Mouse (Mus musculus): ENCODE results near the gene Thra. TPM values are rescaled to one million over a fixed set of nuclear protein-coding genes. Genes with fewer than 3 reads are reported as not detected.

Thra gene
- polyA plus RNA-seq, 2 experiments: 55.9 to 157 TPM

DNA sequence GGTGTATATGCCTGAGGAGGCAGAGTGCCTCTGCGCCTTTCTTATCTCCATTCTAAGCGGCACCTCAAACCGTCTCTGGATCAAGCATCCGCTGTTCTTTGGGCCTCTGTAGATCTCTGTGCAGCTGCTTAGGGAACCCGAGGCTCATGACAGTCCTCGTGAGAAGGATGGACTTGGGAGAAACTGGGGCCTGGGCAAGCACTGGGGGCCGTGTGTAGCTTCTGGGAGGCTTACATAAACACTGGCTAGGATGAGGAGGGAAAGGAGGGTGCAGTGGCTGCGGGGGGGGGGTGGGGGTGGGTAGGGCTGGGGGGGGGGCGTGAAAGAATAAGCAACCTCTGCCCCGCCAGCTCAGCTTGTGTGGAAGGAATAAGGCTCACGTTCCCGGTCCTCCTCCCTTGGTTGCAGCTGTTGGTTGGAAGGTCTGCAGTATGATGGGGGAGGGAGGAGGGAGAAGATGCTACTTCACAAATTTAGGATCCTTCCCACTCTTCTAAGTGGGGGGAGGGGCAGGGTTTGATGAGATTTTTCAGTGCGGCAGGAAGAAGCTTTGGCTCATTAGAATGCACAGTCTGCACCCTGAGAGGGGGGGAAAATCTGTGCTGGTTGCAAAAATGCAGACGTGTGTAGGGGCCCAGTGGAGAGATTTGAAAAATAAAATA lies 41.5 kb downstream of the Thra start:
- H3K4me2 ChIP-seq (replicated peaks; ENCODE audit: low read depth, low read length, severe bottlenecking): no peak overlapping the region
- no peaks in the 10 kb centered on the region for H3K27me3 ChIP-seq (ENCODE audit: control insufficient read depth, insufficient read depth, low read length)
- H3K27ac ChIP-seq (replicated peaks; ENCODE audit: low read depth, low read length): peak overlapping the region; percentile 83
- 22% methylated on average over 13 of the region's 14 CpGs for WGBS
- peaks cover 58% of the 10 kb centered on the region for H3K4me1 ChIP-seq (ENCODE audit: control insufficient read depth, insufficient read depth, low read length)
- H3K36me3 ChIP-seq (ENCODE audit: control insufficient read depth, insufficient read depth, low read length): no peaks in the 10 kb centered on the region
- DNase-seq (ENCODE audit: low spot score): no peak
- ATAC-seq (ENCODE audit: low FRiP score, low read depth): no peak; the same call in 1 of the 2 replicates
- no peaks in the 10 kb centered on the region for H3K9me3 ChIP-seq (ENCODE audit: control insufficient read depth, low read length)
- H3K9ac ChIP-seq (ENCODE audit: low read depth, low read length, severe bottlenecking): no peak overlapping the region
- H3K4me3 ChIP-seq (replicated peaks; ENCODE audit: low read length): no peak overlapping the region
- TF ChIP-seq POLR2A (IDR thresholded peaks at IDR 0.05; ENCODE audit: borderline replicate concordance, extremely low read depth, insufficient read depth, insufficient read length): no peak

DNA sequence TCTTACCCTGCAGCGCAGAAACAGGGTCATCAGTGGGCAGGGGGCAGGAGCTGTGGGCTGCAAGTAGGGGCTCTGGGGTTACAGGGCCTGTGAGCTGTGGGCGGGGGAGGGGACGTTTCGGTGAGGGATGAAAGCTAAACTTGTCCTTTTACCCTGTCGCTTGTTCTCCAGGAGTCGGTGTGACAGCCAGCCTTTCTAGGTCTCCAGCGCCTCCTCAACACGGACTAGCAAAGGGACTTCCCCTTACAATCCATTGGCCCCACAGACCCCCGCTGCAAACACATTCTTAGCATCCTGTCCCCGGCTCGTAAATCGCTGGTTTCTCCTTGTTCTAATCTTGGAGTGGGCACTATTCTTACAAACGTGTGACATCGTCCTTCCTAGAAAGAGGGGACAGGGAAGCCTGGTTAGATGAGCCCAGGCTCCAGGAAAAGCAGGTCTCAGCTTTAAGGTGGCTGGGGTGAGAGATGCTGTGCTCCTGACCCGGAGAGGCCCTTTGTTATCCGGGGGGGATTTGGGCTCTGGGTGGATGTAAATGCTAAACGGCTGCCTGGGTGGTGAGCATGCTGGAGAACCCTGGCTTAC lies 42.3 kb downstream of the Thra start:
- Histone ChIP-seq H3K4me3 (replicated peaks; ENCODE audit: low read length) (peak overlapping the region; percentile 14; the same call in 1 of the 2 replicates), H3K9ac (ENCODE audit: low read depth, low read length, severe bottlenecking) (peak overlapping the region; percentile 43), H3K4me2 (replicated peaks; ENCODE audit: low read depth, low read length, severe bottlenecking) (peak overlapping the region; percentile 40), H3K4me1 (ENCODE audit: control insufficient read depth, insufficient read depth, low read length) (peaks cover 55% of the 10 kb centered on the region), H3K27me3 (ENCODE audit: control insufficient read depth, insufficient read depth, low read length) (no peaks in the 10 kb centered on the region), H3K27ac (replicated peaks; ENCODE audit: low read depth, low read length) (peak overlapping the region; percentile 83), H3K9me3 (ENCODE audit: control insufficient read depth, low read length) (no peaks in the 10 kb centered on the region), H3K36me3 (ENCODE audit: control insufficient read depth, insufficient read depth, low read length) (no peaks in the 10 kb centered on the region)
- ATAC-seq (ENCODE audit: low FRiP score, low read depth): no peak
- no peak for TF ChIP-seq POLR2A (IDR thresholded peaks at IDR 0.05; ENCODE audit: borderline replicate concordance, extremely low read depth, insufficient read depth, insufficient read length)
- 7% methylated on average over 17 of the region's 17 CpGs for WGBS
- no peak for DNase-seq (ENCODE audit: low spot score)

- TF ChIP-seq POLR2A (IDR thresholded peaks at IDR 0.05; ENCODE audit: borderline replicate concordance, extremely low read depth, insufficient read depth, insufficient read length): no peak
- Histone ChIP-seq H3K4me3 (replicated peaks; ENCODE audit: low read length) (peak overlapping the region; percentile 14), H3K27ac (replicated peaks; ENCODE audit: low read depth, low read length) (peak overlapping the region; percentile 83), H3K36me3 (ENCODE audit: control insufficient read depth, insufficient read depth, low read length) (no peaks in the 10 kb centered on the region), H3K27me3 (ENCODE audit: control insufficient read depth, insufficient read depth, low read length) (no peaks in the 10 kb centered on the region), H3K9me3 (ENCODE audit: control insufficient read depth, low read length) (no peaks in the 10 kb centered on the region), H3K4me2 (replicated peaks; ENCODE audit: low read depth, low read length, severe bottlenecking) (peak overlapping the region; percentile 40), H3K4me1 (ENCODE audit: control insufficient read depth, insufficient read depth, low read length) (peaks cover 53% of the 10 kb centered on the region), H3K9ac (ENCODE audit: low read depth, low read length, severe bottlenecking) (peak overlapping the region; percentile 43)
- DNase-seq (ENCODE audit: low spot score) (peak; percentile 85), ATAC-seq (ENCODE audit: low FRiP score, low read depth) (peak; percentile 67)
- under 1% methylated on average over 18 of the region's 20 CpGs for WGBS
Measured at GRCm38 (mm10) chr11:98783236-98783696, 42.8 kb downstream of the Thra start.

GRCm38 (mm10) chr11:98784139-98784538 lies 43.7 kb downstream of the Thra start:
- no peak for TF ChIP-seq POLR2A (IDR thresholded peaks at IDR 0.05; ENCODE audit: borderline replicate concordance, extremely low read depth, insufficient read depth, insufficient read length)
- no peaks in the 10 kb centered on the region for H3K36me3 ChIP-seq (ENCODE audit: control insufficient read depth, insufficient read depth, low read length)
- ATAC-seq (ENCODE audit: low FRiP score, low read depth) (no peak), DNase-seq (ENCODE audit: low spot score) (no peak)
- no peak overlapping the region for H3K27ac ChIP-seq (replicated peaks; ENCODE audit: low read depth, low read length)
- no peaks in the 10 kb centered on the region for H3K9me3 ChIP-seq (ENCODE audit: control insufficient read depth, low read length)
- H3K4me1 ChIP-seq (ENCODE audit: control insufficient read depth, insufficient read depth, low read length): peaks cover 53% of the 10 kb centered on the region
- H3K4me2 ChIP-seq (replicated peaks; ENCODE audit: low read depth, low read length, severe bottlenecking): no peak overlapping the region
- no peak overlapping the region for H3K9ac ChIP-seq (ENCODE audit: low read depth, low read length, severe bottlenecking)
- no peak overlapping the region for H3K4me3 ChIP-seq (replicated peaks; ENCODE audit: low read length)
- H3K27me3 ChIP-seq (ENCODE audit: control insufficient read depth, insufficient read depth, low read length): no peaks in the 10 kb centered on the region
- 69% methylated on average over 4 of the region's 4 CpGs for WGBS

- H3K36me3 ChIP-seq (ENCODE audit: control insufficient read depth, insufficient read depth, low read length): no peaks in the 10 kb centered on the region
- peak overlapping the region; percentile 80 for H3K27ac ChIP-seq (replicated peaks; ENCODE audit: low read depth, low read length)
- no peak overlapping the region for H3K4me2 ChIP-seq (replicated peaks; ENCODE audit: low read depth, low read length, severe bottlenecking)
- no peak for ATAC-seq (ENCODE audit: low FRiP score, low read depth)
- no peaks in the 10 kb centered on the region for H3K9me3 ChIP-seq (ENCODE audit: control insufficient read depth, low read length)
- no peaks in the 10 kb centered on the region for H3K27me3 ChIP-seq (ENCODE audit: control insufficient read depth, insufficient read depth, low read length)
- no peak for TF ChIP-seq POLR2A (IDR thresholded peaks at IDR 0.05; ENCODE audit: borderline replicate concordance, extremely low read depth, insufficient read depth, insufficient read length)
- 40% methylated on average over 10 of the region's 10 CpGs for WGBS
- H3K4me3 ChIP-seq (replicated peaks; ENCODE audit: low read length): no peak overlapping the region
- DNase-seq (ENCODE audit: low spot score): no peak
- H3K4me1 ChIP-seq (ENCODE audit: control insufficient read depth, insufficient read depth, low read length): peaks cover 57% of the 10 kb centered on the region
- no peak overlapping the region for H3K9ac ChIP-seq (ENCODE audit: low read depth, low read length, severe bottlenecking)
Measured at GRCm38 (mm10) chr11:98785214-98785613, 44.8 kb downstream of the Thra start.

Measured in limb, embryonic 14.5 days (tissue).